Mouse (Mus musculus) spleen, postnatal 14 days (tissue): Measurements from ENCODE around the gene S100a8.

Experiments used
- DNase-seq, 2 experiments: peaks; one replicate each; pipeline ENCODE4 v3.0.0; 2021 to 2022; ENCODE audit warnings: low spot score in 2 of 2

S100a8 gene

DNA sequence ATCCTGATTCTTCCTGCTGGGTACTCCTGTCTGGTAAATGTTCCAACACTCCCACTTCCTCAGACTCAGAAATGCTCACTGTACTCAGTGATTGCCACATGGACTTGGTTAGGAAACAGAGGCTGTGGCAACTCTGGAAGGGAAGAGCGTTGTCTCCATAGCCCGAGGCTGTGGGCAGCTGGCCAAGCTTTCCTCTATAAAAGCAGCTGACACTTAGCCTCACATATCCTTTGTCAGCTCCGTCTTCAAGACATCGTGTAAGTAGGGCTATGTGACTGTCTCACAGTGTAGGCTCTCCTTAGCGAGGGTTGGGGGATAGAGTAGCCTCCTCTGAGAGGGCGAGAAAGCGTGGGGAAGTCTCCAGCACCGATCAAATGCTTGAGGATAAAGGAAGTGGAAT, at the start of gene S100a8:
TSS of gene S100a8 (plus strand) at position 133 of the 400 bp plus-strand sequence.
- DNase-seq: peak in 1 of 2 experiments; percentile 13

DNA sequence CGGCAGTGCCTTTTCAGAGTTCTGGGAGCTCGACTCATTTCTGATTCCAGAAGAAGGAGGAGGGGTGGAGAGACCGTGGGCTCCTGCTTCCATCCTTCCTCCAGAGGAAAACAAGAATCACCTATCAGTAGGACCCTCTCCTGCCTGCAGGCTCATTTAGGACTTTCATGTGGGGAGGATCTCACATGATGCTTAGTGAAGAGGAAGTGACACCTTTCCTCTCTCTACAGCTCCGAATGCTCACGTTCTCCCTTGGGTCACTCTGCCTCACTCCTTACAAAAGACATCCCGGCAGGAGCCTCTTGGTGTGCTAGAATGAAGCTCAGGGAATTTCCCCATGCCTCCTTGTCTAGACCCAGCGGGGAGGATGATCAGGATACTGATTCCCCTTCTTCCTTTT, 47.2 kb upstream of the S100a8 start:
- no peak for DNase-seq

DNA sequence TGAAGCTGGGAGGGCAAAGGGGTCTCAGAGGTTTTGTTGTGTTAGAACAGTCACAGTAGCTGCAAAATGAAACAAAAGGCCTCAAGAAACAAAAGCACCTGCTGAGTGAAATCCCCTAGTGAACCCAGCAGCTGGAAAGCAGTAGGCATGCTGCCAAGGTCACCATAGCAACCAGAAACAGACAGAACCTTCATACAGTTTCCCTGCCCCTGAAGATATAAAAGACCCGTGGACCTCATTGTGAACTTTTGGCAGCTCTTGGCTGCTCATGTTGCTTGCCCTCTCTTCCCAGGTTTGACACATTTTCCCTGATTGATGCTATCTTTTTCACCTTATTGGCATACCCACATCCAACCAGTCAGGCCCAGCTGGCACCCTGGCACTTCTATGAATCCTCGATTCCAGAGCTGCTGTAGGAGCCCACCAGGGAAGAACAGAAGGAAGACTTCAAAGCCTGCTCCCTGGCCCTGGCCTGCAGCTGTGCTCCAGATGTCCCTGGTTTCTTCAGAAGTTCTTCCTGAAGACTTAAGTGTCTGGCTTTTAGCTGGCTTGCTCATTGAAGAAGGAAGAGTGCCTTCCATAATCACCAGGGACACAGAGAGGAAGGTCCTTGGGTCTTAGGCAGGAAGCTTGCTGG, 45.2 kb upstream of the S100a8 start:
- DNase-seq: no peak

DNA sequence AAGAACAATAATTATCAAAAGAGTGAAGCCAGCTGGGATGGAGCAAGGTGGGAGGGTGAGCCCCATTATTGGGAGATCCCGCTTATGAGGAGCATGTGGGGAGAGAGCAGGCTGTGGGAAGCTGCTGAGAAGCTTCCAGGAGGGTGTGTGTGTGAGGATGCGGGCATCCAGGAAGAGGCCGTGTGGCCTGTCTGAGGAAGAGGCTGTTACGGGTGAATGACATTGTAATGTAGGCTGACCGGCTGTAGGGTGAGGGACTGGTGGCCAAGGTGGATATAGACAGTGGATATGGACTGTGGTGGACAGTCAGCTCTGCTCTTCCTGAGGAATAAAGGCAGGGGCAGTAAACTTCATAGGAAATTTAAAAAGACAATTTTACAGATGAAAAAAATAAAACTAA, 43.3 kb upstream of the S100a8 start:
- no peak for DNase-seq

DNA sequence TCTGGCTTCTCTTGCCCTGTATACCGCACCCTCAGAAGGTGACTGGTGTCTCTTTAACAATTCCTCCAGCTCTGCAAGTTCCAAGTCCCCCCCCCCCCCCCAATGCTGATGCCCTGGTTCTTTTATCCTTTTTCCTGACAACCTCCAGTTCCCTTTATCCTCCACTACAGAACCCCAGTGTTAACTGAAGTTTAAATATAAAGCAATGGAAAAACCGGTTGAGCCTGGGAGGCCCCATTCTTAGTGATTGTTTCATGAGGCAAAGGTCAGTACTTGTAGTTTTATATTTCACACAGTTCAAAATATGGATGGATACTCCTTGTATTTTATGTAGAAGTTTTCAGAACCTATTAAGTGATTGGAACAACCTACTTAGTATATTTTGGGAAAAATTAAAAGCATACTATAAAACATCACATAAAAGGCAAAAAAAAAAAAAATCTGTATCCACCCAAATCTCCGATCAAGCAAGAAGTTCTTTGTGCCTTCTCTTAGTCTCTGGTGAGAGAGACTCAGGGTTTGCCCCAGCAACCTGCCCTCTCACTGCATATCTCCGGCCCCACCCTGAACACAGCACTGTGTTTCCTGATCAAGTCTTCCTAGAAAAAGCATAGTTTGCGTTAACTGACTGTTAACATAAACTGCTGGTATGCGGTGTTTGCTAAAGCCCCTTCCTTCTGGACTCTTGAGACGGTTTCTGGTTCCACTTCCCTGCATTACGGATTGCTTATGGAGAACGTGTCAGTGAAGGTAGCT, 42.3 kb upstream of the S100a8 start:
- no peak for DNase-seq

DNA sequence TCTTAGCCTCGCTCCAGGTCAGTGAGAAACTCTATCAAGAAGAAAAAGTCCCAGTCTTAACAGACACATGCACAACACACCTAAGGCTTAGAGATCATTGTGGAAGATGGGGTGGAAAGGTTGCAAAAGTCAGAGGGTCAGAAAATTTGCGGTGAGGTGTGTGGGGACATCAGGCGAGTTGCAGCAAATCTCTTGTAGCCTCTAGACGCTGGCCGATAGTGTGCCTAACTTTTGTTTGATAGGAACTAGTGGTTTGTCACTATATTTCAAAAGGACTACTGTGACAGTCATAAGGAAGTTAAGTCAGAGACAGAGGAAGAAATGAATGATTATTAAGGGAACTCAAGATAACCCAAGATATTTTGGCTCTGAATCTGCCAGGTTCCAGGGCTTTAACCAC, 41.4 kb upstream of the S100a8 start:
- DNase-seq: no peak

DNA sequence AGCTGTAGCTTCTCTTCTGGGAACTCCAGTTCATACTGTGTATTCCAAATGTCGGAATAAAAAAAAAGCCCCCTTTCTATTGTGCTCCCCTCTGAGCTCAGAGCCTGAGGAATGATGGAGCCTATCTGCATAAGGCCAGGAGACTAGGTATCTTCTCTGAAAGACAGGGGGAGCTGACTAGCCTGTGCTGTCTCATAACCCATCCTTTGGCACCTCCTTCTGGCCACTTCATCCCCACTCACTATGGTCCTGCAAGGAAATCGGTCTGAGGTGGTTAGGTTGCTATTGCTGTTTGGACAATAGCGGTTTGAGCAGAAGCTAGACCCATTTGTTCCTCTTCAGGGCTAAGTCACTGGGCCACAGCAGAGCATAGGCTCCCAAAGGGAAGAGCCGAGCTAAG, 41.0 kb upstream of the S100a8 start:
- DNase-seq: no peak

DNA sequence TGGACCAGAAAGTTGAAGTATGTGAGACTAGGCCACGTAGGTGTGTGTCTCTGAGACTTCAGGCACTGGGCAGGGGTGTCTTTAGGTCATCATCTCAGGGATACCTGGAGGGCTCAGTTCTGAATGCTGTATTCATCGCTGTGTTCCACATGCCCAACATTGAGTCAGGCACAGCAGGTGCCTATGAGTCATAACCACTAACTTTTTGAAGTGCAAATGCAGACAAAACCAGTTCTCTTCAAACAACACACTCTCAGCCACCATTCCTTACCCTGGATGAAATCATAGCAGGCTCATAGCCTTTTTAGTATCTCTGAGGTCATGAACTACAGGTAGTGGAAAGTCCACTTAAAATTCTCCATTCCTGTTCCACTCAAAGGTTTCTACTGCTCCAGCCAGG, 39.5 kb upstream of the S100a8 start:
- DNase-seq: no peak

DNA sequence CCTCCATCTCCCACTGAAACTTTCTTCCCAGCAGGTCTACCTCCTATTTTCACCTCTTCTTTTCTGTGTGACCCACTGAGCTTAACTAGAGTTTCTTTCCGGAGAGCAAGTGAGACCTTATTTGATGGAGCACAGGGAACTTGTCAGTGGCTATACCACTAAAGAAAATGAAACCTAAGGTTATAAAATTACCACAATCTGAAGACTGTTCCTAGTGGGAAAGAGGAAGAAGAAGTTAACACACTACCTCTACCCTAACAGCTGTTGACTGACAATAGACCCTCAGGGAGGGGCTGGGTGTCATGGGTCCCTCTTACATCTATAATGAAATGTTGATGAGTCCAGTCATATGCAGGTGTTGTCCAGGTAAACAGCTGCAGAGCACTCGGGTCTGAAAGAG, 36.8 kb upstream of the S100a8 start:
- no peak for DNase-seq

DNA sequence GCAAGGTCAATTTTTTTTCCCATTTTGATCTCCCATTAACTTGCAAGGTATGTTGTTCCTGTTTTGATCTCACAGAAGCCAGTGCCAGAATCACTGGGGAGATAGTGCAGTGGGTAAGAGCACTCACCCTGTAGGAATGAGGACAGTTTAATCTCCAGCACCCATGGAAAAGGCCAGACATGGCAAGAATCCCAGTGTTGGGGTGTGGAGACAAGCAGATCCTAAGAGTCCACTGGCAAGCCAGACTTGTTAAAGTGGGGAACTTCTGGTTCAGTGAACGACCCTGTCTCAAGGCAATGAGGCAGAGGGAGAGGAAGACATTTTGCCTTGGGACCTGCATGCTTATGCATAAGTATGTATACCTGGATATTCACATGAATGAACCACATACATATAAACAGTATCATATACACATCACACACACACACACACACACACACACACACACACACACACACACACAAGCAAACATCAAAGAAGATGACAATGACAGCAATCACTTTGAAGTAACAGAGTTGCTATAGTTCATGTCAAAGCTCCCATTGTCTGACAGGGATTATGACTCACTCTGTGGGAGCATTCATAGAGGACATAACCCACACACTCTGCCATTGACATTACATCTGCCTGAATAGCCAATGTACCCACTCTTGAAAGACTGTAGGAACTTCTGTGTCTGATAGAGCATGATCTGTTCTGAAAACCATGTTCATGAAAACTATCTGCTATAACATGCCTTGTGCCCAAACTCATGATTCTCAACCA, 30.1 kb upstream of the S100a8 start:
- DNase-seq: no peak

DNA sequence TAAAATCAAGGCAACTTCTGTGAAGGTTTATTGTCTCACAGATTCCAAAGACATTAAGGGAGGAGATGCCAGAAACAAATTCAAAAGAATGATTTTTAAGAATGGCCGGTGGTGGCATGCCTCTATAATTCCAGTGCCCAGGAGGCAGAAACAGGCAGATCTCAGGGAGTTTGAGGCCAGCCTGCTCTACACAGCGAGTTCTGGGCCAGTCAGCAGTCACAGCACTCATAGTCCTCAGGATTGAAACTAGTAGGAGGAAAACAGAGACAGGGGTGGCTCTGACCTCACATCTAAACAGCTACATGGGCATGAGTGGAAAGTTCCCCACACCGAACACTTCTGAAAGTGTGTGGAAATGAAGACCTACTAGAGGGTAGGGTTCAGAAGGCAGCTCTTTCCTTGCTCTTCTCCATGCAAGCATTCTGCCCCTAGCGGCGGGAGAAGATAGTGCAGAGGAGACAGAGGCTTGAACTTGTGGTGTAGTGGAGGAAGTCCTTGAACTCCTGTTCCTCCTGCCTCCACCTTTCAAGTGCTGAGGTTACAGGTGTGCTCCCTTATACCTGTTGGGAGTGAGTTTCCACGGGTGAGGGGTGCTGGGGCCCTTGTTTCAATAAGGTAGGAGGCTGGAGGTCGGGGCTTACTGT, 29.1 kb upstream of the S100a8 start:
- peak in 1 of 2 experiments; percentile 42 for DNase-seq

DNA sequence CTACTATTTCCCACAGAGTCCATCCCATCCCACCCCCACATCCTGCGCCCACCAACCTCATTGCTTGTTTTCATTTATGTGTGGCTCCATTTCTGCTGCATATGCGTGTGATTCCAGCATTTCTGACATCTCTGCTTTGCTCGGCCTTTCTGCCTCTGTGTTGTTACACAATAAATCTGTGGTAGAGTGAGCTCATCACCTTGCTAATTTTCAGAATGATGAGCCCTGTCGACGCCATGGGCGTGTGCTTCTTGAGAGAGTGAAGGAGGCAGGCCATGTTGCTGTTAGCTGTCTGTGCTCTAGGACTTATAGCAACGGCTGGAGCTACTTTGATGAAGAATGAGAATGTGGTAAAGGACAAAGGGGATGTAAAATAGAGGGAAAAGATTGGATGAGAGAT, 27.8 kb upstream of the S100a8 start:
- no peak for DNase-seq

DNA sequence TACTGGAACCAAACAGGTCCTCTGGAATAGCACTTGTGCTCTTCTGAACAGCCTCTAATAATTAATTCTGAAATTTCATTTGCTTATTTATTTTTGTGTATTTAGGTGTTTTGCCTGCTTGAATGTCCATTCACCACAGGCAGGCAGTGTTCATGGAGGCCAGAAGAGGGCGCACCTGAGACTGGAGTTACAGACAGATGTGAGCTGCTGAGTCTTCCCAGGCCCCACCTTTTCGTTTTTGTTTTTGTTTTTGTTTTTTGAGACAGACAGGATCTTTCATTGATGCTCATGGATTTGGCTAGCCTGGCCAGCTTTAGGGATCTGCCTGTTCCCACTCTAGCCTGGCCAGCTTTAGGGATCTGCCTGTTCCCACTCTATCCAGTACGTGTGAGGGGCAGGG, 24.6 kb upstream of the S100a8 start:
- peak in 1 of 2 experiments; percentile 36 for DNase-seq

DNA sequence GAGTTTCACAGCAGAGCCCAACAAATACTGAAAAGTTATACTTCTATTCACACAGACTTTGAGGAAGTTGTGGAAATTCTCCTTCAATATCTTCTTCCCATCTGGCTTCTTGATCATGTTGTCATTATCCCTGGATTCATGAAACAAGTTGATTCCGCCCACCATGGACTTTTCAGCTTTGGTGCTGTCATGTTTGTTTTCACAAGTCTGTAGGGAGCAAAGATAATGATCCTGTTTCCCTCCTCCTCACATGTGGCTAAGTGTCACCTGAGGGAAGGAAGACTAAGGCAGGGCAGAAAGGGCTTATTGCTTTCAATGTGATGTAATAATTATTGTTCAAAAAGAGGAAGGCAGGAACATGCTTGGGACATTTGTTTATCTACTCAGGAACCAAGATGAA, 21.5 kb upstream of the S100a8 start:
- DNase-seq: no peak

DNA sequence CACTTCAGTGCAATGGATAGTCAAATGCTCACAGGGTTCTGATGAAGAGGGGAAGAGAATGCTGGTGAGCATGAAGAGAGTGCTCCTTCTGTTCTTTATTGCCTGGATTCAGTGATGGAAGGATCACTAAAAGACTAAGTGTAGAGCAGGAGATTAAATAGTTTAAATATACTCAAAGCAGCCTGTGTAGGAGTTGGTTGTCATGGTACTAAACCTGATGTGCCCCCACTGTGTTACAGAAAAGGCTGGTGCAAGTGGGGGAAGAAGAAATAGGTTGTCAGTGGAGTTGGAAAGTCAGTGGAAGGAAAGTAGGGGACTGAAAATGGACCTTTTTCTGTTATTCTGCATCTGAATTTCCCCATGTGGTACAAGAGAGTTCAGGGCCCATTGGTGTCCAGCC, 19.8 kb upstream of the S100a8 start:
- no peak for DNase-seq

DNA sequence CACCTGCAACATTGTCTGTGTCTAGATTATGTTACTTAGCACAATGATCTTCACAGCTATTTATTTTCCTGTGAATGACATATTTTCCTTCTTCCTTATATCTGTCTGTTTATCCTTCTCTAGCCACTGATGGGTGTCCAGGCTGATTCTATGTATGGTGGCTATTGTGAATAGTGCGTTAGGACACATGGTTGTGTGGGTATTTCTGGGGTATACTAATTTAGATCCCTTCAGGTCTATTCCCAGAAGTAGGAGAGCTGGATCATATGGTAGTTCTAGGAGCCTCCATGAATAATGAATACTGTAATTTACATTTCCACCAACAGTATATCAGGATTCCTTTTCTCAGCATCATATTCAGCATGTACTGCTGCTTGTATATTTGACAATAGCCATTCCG, 18.9 kb upstream of the S100a8 start:
- DNase-seq: no peak

DNA sequence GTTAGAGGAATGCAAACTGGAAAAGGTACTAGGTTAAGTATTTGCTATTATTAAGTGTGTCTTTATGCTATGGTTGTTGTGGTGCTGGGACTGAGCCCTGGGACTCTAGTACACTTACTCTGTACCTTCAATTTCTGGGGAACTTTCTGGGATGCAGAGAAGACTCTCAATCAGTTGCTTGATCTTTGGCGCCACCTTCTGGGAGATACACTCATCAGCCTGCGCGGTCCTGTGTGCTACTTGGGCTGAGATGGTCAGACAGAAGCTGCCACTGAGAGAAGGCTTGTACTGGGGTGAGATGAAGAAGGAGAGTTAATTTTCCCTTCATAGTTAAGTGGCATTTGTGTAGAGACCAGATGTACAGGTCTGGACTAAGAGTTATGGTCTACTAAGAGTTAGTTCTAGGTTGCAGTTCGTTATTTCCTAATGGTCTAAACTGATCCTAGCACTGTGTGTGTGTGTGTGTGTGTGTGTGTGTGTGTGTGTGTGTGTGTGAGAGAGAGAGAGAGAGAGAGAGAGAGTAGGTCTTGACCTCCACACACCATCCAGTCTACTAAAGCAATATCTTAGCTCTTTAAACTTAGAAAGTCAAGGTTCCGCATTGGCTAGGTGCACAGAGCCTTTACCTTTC, 15.8 kb upstream of the S100a8 start:
- peak in 1 of 2 experiments; percentile 34 for DNase-seq

DNA sequence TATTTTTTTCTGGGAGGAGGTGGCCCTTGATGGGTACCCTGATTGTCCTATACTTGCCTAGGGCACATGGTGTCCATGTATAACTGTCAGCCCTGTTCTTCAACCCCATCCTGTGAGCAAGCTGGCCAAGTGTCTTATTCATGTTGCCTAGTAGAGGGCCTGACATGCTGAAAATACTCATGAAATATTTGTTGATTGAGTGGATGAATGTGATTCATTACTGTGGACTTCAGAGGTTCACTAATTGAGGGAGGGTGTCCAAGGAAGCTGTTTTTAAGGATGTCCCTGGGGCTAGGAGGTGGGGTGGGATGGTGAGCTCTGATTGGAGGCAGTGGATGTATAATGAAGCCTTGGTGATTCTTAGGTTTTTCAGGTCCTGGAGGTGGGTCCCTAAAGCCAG, 15.1 kb upstream of the S100a8 start, which contains the start of gene S100a7a:
TSS of gene S100a7a (plus strand) at position 301 of the 400 bp plus-strand sequence.
- no peak for DNase-seq

DNA sequence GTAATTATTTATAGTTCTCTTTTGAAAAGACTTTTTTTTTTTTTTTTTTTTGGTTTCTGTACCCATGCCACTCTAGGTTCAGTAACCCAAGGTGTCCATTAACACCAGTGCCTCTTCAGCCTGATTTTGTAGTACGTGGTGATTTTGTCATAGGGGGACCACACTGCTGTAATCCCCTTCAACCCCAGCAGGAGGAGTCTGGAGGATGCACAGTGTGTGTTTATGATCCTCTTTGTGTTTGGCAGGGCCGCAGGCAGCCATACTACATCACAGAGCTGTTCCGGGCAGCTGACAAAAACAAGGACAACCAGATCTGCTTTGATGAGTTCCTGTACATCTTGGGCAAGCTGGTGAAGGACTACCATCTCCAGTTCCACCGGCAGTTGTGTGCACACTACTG, 11.4 kb upstream of the S100a8 start:
- no peak for DNase-seq

DNA sequence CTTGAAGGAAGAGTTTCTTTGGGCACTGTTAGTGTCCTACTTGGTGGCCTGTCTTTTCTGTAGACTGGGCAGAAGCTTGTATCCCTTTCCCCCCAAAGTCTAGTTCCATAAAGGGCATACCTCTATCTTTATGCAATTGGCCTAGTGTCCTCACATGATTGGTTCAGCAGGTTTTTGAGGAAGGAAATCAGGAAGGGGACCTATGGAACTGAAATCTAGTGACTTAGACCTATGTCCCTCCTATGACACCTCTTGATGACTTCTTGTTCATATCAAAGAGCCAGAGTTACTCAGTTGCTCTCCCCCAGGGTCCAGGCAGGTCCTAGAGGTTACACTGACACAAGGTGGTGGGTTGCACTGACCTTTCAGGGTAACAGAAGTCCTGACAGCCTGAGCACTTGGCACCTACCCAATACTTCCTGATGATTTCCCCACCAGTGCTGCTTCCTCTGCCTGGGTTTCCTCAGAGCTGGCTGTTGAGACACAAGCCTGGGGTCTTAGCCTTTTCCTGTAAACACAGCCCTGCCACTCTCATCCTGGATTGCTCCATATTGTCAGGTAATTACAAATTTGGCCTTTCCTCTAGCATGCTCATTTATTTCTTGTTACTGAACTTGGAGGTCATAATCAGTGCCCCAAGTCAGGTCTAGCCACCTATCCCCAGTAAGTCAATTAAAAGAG, 9.3 kb upstream of the S100a8 start:
- no peak for DNase-seq

DNA sequence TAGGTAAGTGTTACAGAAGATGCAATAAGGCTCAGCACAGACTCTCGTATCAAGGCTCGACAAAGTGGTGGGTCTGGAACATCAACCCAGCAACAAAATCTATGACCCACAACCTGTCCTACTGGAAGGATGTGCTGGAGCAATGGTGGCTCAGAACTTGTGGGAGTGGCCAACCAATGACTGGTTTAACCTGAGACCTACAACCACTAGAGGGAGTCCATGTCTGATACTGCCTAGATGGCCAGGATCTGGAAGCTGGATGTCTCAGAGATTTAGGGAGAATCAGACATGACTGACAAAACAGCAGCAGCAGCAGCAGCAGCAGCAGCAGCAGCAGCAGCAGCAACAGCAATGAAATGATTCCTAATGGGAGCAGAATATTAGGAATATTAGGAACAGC, 4.6 kb upstream of the S100a8 start:
- DNase-seq: no peak
